Mouse (Mus musculus): ENCODE data around the gene Tsc22d1. TPM values are rescaled to one million over a fixed set of nuclear protein-coding genes. Genes with fewer than 3 reads are reported as not detected.
A peak's percentile ranks its signal among the peaks of the same experiment; 100 is the strongest.

Tsc22d1 gene
- polyA plus RNA-seq, 1 experiment, result 153 TPM

- Histone ChIP-seq H3K27ac (ENCODE audit: insufficient read depth, low read depth, low read length) (no peak overlapping the region), H3K36me3 (ENCODE audit: control insufficient read depth, insufficient read depth, low read length) (no peaks in the 10 kb centered on the region), H3K4me1 (ENCODE audit: control insufficient read depth, insufficient read depth, low read length) (no peaks in the 10 kb centered on the region), H3K4me3 (ENCODE audit: insufficient read depth, low read depth, low read length) (peak overlapping the region; percentile 59), H3K27me3 (replicated peaks; ENCODE audit: control insufficient read depth, insufficient read depth, low read length) (no peaks in the 10 kb centered on the region)
- TF ChIP-seq CTCF (conservative IDR thresholded peaks at IDR 0.05; ENCODE audit: insufficient read depth, insufficient read length, low read depth, low read length) (no peak), POLR2A (IDR thresholded peaks at IDR 0.05; ENCODE audit: low read depth, low read length) (no peak)
- 3% methylated on average over 67 of the region's 67 CpGs for WGBS
- peak; percentile 79 for DNase-seq
These were observed 141.5 kb downstream of the Tsc22d1 start for GRCm38 (mm10) chr14:76556031-76556851.

- DNase-seq, result no peak
- no peaks in the 10 kb centered on the region for H3K4me1 ChIP-seq (ENCODE audit: control insufficient read depth, insufficient read depth, low read length)
- TF ChIP-seq POLR2A (IDR thresholded peaks at IDR 0.05; ENCODE audit: low read depth, low read length) (no peak), CTCF (conservative IDR thresholded peaks at IDR 0.05; ENCODE audit: insufficient read depth, insufficient read length, low read depth, low read length) (no peak)
- no peaks in the 10 kb centered on the region for H3K27me3 ChIP-seq (replicated peaks; ENCODE audit: control insufficient read depth, insufficient read depth, low read length)
- 15% methylated on average over 17 of the region's 17 CpGs for WGBS
- peak within 1 kb of the TSS; percentile 59 for H3K4me3 ChIP-seq (ENCODE audit: insufficient read depth, low read depth, low read length)
- no peaks in the 10 kb centered on the region for H3K36me3 ChIP-seq (ENCODE audit: control insufficient read depth, insufficient read depth, low read length)
- H3K27ac ChIP-seq (ENCODE audit: insufficient read depth, low read depth, low read length), result no peak within 1 kb of the TSS
These were observed 142.1 kb downstream of the Tsc22d1 start, which contains the start of gene Serp2 for GRCm38 (mm10) chr14:76556852-76557208. Gene Serp2, minus strand, starts transcription at chr14:76556889.

Other genes with a start within 250 kb of the Tsc22d1 start
- 1.0 and 2.0 TPM in 2 replicates for gene Serp2, start 141.9 kb downstream of the Tsc22d1 start, polyA plus RNA-seq (2012; rRNA removed)